Mouse (Mus musculus) left cerebral cortex, adult 6 months (tissue): ENCODE data around the gene Olfr1046. TPM values are rescaled to one million over a fixed set of nuclear protein-coding genes. Genes with fewer than 3 reads are reported as not detected.

Experiments
- long read RNA-seq, 2 experiments: library from polyadenylated mRNA; unstranded; transcript quantifications; one replicate each; pipeline ENCODE4 v2.0.0; 2019 to 2020
- polyA plus RNA-seq: library from polyadenylated mRNA; unstranded; fragments of <200 nt; fragmentation: Nextera tagmentation; gene quantifications from 2 replicates; pipeline ENCODE4 v1.2.3, GENCODE M21; 2021

Gene Olfr1046
- not detected in 2 replicates for polyA plus RNA-seq
- long read RNA-seq, experiment 1, result 0 reads
- long read RNA-seq, experiment 2, result 0 reads

DNA sequence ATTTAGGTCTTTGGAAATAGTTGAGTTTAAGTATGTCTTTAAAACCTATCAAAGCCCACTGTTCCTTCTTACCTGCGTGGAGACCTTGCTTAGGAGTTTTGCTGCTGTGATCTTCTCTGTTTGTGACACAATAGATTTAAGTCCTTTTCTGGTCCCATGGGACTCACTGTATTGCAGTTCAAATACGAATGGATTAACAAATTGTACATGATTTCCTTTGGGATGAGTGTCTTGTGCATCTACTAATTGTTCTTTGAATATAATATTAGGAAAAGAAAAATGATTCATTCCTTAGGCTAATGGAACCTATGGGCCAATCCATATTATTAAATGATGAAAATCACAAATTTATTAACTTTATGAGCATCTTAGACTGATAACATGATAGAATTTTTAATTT, at the start of gene Olfr1046:
Olfr1046 (minus strand) TSS at position 101 of the 400 bp plus-strand sequence.

DNA sequence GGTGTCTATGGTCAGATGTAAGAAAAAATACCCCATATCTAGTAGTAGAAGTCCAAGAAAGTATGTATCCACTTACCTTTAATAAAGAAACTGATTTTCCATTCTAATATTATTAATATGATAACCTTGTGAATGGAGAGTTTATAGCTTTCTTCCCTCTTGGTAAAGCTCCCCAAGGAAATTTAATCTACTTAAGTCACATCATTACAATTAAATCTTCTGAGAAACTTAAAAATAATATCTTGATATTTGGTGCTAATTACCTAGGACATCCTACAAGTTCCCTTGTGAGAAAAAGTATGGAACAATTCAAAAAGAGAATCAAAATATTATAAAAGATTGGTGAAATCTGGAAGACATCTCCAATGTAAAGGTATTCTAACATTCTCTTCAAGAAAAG, 39.1 kb upstream of the Olfr1046 start, which contains the start of gene Olfr1049:
Olfr1049 (minus strand) TSS at position 101 of the 400 bp plus-strand sequence.

DNA sequence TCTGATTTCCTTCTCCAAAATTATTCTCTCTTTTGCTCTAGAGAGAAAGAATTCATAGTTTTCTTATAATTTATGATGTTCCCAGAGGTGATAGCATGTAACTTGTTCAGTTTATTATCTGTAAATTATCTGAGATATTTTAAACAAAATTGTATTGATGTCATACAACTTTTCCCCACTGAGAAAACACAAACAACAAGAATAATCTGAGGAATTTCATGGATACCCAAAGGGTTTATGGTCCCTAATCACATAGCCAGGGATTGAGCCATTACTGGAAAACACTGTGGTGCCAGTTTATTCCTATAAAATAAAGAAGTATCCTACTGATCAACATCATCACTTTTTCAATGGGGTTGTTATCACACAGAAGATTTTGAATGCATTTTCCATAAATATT, 21.1 kb upstream of the Olfr1046 start, which contains the start of gene Olfr1048:
Olfr1048 (minus strand) TSS at position 101 of the 400 bp plus-strand sequence.

DNA sequence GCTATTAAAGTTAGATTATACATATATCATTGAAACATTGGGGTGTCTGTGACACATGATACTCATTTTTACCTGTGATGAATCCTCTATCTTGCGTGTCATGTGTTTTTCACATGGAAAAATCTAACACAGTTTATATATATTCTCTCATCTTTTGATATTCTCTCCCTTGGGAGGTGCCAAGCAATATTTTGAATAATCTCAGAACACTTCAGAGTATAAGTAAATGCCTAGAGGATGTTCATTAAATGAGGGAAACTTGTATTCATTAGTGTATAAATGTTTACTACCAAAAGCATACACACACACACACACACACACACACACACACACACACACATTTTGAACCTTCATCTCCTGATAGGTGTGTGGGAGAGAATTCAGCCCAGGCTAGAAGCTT, 12.2 kb upstream of the Olfr1046 start, which contains the start of gene Olfr1047:
Olfr1047 (minus strand) TSS at position 101 of the 400 bp plus-strand sequence.

DNA sequence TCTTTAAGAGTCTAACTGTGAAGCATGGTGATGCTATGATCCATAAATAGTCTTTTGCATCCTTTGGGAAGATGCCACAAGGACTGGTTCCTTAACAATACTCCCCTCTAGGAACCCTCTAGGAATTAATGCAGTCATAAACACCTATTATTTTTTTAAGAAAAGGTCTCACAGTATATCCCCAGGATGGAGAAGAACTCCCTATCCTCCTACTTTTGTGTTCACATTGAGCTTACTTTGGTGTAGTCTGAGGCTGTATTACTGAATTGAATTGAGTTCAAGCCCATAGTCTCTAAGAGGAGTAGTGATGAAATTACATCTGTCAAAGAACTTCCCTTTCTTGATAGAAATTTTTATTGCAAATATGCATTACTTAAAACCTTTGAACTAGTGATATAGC, 16.2 kb downstream of the Olfr1046 start, which contains the start of gene Olfr1045:
Olfr1045 (minus strand) TSS at position 101 of the 400 bp plus-strand sequence.

DNA sequence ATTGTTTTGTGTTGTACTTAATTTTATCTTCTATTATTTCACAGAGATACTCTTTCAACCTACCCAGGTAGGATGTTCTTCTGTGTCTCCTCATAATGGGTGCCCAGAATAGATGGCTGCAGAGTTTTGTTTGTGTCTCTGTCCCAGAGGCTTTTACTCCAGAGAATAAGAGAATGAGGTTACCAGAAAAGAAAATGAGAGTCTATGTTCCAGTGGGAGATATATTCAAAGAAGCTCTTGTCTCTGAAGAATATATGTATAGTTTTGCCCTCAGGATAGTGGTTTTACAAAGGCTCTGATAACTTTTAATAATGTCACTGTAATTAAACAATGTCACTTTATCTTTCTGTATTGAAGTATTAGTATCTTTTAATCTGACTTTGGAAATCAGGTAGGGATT, 33.5 kb downstream of the Olfr1046 start, which contains the start of gene Olfr52:
Olfr52 (minus strand) TSS at position 101 of the 400 bp plus-strand sequence.

DNA sequence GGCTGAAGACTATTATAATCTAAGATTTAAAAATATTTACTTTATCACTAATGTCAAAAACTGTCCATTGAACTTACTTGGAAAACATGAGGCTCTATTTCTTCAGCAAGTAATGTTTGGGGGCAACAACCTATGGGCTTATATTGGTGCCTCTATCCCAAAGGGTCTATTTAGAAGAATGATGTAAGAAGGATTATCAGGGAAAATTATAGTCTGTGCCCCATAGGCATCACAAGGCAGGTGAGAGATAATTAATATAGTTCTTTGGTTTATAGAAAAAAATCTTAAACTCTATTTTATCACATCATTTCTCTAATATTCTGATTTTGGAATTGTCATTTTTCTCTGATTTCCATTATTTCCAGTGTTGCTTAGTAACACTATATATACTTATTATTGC, 41.4 kb downstream of the Olfr1046 start, which contains the start of gene Olfr1044:
Olfr1044 (minus strand) TSS at position 101 of the 400 bp plus-strand sequence.

DNA sequence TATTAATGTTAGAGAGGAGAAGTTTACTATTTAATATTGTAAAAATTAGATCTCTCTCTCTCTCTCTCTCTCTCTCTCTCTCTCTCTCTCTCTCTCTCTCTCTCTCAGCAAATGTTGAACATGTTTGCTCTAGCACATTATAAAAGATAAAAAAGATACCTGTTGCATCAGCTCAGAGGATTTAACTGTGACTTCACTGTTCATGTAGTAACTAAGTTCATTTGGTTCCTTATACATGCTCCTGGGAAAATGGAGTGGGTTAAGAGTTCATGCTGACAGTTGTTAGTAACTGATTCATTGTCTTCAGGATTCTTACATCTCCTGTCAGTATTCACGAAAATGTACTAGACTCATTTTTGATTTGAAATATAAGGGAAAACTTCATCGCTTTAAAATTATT, 51.7 kb downstream of the Olfr1046 start, which contains the start of gene Olfr1043:
Olfr1043 (minus strand) TSS at position 101 of the 400 bp plus-strand sequence.

Other genes starting within 250 kb of the Olfr1046 start
- not detected in 2 replicates for gene Olfr1029, start 245.4 kb downstream of the Olfr1046 start, polyA plus RNA-seq
- not detected in 2 replicates for gene Olfr1030, start 240.0 kb downstream of the Olfr1046 start, polyA plus RNA-seq
- gene Olfr1031, start 229.0 kb downstream of the Olfr1046 start, polyA plus RNA-seq, result not detected in 2 replicates
- gene Olfr1032, start 213.8 kb downstream of the Olfr1046 start, polyA plus RNA-seq, result not detected in 2 replicates
- gene Olfr1033, start 198.7 kb downstream of the Olfr1046 start, polyA plus RNA-seq, result not detected in 2 replicates
- not detected in 2 replicates for gene Olfr1034, start 173.5 kb downstream of the Olfr1046 start, polyA plus RNA-seq
- not detected in 2 replicates for gene Olfr1036, start 145.3 kb downstream of the Olfr1046 start, polyA plus RNA-seq
- not detected in 2 replicates for gene Olfr1037, start 131.9 kb downstream of the Olfr1046 start, polyA plus RNA-seq
- not detected in 2 replicates for gene Olfr1039, start 83.4 kb downstream of the Olfr1046 start, polyA plus RNA-seq
- not detected in 2 replicates for gene Olfr1040, start 72.6 kb downstream of the Olfr1046 start, polyA plus RNA-seq
- gene Olfr1042, start 57.5 kb downstream of the Olfr1046 start, polyA plus RNA-seq, result not detected in 2 replicates
- not detected in 2 replicates for gene Olfr1043, start 51.8 kb downstream of the Olfr1046 start, polyA plus RNA-seq
- not detected in 2 replicates for gene Olfr1044, start 41.5 kb downstream of the Olfr1046 start, polyA plus RNA-seq
- not detected in 2 replicates for gene Olfr52, start 33.6 kb downstream of the Olfr1046 start, polyA plus RNA-seq
- not detected in 2 replicates for gene Olfr1045, start 16.3 kb downstream of the Olfr1046 start, polyA plus RNA-seq
- not detected in 2 replicates for gene Olfr1047, start 12.1 kb upstream of the Olfr1046 start, polyA plus RNA-seq
- gene Olfr1048, start 21.0 kb upstream of the Olfr1046 start, polyA plus RNA-seq, result not detected in 2 replicates
- not detected in 2 replicates for gene Olfr1049, start 39.0 kb upstream of the Olfr1046 start, polyA plus RNA-seq
- gene Olfr1051, start 59.8 kb upstream of the Olfr1046 start, polyA plus RNA-seq, result not detected in 2 replicates
- not detected in 2 replicates for gene Olfr1052, start 73.1 kb upstream of the Olfr1046 start, polyA plus RNA-seq
- not detected in 2 replicates for gene Olfr1053, start 96.0 kb upstream of the Olfr1046 start, polyA plus RNA-seq
- not detected in 2 replicates for gene Olfr1054, start 116.1 kb upstream of the Olfr1046 start, polyA plus RNA-seq
- not detected in 2 replicates for gene Olfr1055, start 131.0 kb upstream of the Olfr1046 start, polyA plus RNA-seq
- gene Olfr1056, start 143.2 kb upstream of the Olfr1046 start, polyA plus RNA-seq, result not detected in 2 replicates
- gene Olfr1057, start 159.1 kb upstream of the Olfr1046 start, polyA plus RNA-seq, result not detected in 2 replicates
- not detected in 2 replicates for gene Olfr1058, start 169.2 kb upstream of the Olfr1046 start, polyA plus RNA-seq
- gene Olfr1061, start 194.7 kb upstream of the Olfr1046 start, polyA plus RNA-seq, result not detected in 2 replicates
- not detected in 2 replicates for gene Olfr1062, start 207.4 kb upstream of the Olfr1046 start, polyA plus RNA-seq
- gene Olfr1065, start 231.3 kb upstream of the Olfr1046 start, polyA plus RNA-seq, result not detected in 2 replicates
- gene Olfr1066, start 237.0 kb upstream of the Olfr1046 start, polyA plus RNA-seq, result not detected in 2 replicates